Mouse (Mus musculus): Measurements from ENCODE around the gene Ttc3. TPM values are rescaled to one million over a fixed set of nuclear protein-coding genes. Genes with fewer than 3 reads are reported as not detected.
"Not testable (repeated sequence)": the region's sequence is repeated elsewhere in the genome, so short reads cannot be mapped to it uniquely, and the experiment has no call there.

Gene Ttc3
- total RNA-seq, 2 experiments from 2014 or later, result 42.0 to 155 TPM

DNA sequence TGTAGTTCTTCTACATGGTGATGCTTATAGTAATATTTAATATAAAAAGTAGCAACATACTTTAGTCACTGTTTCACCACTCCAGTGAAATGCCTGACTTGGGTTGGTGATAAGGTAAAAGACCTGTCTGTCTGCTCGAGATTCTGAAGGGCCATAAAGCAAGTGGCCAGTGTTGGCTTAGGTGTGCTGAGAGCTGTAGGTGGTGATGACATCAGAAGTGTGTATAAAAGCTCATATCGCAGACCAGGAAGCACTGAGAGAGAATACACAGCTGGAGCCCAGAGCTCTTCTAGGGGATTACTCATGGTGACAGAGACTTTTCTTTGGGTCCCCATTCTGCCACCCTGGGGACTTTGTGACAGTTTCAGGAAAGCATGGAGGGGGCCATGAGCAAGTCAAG lies 41.8 kb downstream of the Ttc3 start:
- no peak for ATAC-seq (replicated peaks; ENCODE audit: low FRiP score, low TSS enrichment, poor library complexity, severe bottlenecking)

DNA sequence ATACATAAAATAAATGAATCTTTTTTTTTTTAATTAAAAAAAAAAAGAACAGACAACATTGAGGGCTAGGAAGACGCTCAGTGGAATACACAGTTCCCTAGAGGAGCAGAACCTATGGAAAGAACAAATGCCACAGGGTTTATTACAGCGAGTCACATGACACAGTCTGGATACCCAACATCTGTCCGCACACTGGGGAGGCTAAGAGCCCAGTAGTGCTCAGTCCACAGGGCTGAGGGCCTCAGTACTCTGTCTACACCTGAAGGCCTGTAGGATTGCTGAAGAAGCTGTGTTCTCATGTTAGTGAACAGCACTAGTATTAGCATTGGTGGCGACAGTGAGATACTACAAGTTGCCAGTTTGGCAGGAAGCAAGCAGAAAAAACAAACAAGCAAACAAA lies 42.3 kb downstream of the Ttc3 start:
- no peak for ATAC-seq (replicated peaks; ENCODE audit: low FRiP score, low TSS enrichment, poor library complexity, severe bottlenecking)

DNA sequence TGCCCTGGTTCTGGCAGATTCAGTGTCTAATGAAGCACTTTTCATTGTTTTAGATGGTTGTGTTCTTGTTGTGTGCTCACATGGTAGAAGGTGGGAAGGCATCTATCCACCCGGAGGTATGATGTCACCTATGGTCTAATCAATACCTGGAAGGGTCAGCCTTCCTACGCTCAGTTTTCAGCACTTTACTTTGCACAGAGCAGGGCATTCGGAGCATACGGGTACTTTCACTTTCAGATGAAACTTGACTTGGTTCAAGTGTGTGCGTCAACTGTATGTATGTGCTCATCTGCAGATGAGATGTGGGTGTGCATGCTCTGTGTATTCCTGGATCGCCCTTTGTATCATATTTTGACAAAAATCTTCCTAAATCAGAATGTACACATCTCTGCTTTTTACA lies 43.7 kb downstream of the Ttc3 start:
- ATAC-seq (replicated peaks; ENCODE audit: low FRiP score, low TSS enrichment, poor library complexity, severe bottlenecking), result no peak

DNA sequence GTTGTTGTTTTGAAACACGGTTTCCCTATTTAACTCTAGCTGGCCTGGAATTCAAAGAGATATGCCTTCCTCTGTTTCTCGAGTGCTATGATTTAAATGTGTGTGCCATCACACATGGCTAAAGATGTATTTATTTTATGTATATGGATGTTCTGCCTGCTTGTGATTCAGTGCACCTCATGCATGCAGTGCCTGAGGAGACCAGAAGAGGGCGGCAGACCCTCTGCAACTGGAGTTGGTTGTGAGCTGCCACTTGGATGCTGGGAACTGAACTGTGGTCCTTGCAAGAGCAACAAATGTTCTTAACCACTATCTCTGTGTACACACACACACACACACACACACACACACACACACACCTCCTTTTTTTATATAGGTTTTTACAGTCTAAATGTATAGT lies 50.1 kb downstream of the Ttc3 start:
- 0 out of 2 replicates have a peak, but pooled peaks have one; percentile 50 for ATAC-seq (replicated peaks; ENCODE audit: low FRiP score, low TSS enrichment, poor library complexity, severe bottlenecking)

DNA sequence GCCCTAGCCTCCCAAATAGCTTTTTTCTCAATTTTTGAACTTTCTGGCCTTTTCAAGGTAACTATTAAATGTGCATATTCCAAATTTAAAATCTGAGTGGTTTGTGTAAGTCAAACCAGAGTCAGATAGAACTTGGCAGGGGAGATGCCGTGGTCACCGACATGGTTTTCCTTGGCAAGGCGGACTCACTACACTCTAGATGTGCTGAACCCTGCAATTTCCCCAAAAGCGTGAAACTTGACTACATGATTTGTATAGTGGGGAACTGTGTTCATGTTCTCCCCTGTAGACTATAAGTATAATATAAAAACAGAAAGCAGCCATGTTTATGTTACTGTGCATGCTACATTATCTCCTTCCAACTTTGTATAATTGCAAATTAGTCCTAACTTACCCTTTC lies 58.5 kb downstream of the Ttc3 start:
- no peak for ATAC-seq (replicated peaks; ENCODE audit: low FRiP score, low TSS enrichment, poor library complexity, severe bottlenecking)

DNA sequence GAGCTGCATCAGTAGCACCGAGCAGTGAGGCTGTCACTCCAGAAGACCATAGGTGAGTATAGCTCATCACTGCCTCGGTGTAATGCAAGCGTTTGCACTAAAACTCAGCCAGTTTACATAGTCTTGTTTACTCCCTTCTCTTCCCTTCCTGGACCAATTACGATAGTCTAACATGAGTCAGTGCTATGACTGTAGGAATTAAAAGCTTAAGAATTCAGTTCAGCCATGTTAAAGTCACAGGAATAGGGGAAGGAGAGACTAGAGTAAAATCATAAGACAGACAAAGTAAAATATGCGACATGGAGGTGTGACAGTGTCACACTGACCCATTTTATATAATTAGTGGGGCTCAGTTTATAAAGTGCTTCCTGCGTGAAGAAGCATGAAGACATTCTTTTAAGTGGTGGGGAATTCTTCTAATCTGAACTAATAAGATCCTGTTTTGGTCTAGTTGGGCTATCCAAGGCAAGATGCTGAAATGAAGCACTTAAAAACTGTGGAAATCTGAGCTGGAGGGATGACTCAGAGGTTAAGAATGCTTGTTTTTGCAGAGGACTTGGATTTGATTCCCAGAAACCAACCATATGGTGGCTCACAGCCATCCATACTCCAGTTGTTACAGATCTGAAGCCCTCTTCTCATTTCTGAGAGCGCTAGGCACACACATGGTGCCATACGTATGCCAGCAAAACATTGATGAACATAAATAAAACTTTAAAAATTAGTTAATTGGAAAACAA lies 65.2 kb downstream of the Ttc3 start:
- no peak for ATAC-seq (replicated peaks; ENCODE audit: low FRiP score, low TSS enrichment, poor library complexity, severe bottlenecking)

DNA sequence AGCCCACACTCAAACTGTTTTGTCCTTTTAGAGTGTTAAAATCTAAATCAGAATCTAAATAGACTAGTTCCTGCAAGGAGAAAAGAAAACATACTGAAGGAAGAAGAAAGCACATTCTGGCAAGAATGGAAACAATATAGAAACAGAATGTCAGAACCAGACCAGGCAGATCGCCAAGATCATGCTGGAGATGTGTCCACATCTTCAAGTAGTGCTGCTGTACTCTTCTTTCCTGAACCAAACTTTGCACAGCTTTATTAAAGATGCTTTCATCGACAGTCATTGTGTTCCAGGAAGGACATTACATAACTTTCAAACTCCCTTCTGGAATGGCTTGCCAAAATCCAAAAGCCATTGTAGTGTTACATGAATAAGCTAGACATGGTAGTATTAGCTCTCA lies 66.4 kb downstream of the Ttc3 start:
- ATAC-seq (replicated peaks; ENCODE audit: low FRiP score, low TSS enrichment, poor library complexity, severe bottlenecking), result no peak

DNA sequence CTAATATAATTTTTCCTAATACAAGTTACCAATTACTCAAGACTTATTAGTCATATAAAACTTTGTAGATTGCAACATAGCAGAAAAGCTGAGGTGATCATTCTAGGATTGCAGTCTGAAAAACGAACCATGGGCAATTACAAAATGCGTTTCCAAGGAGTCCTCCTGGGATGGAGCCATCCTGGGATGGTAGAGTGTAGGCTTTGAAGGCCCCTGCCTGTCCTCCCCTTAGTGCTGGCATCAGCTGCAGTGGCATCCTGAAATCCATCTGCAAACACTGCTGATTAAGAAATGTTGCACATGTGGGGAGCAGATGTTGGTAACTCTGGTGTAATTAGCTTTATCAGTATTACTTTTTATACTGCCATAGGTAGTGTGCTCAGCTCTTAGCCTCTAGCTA lies 70.9 kb downstream of the Ttc3 start:
- ATAC-seq (replicated peaks; ENCODE audit: low FRiP score, low TSS enrichment, poor library complexity, severe bottlenecking), result no peak

DNA sequence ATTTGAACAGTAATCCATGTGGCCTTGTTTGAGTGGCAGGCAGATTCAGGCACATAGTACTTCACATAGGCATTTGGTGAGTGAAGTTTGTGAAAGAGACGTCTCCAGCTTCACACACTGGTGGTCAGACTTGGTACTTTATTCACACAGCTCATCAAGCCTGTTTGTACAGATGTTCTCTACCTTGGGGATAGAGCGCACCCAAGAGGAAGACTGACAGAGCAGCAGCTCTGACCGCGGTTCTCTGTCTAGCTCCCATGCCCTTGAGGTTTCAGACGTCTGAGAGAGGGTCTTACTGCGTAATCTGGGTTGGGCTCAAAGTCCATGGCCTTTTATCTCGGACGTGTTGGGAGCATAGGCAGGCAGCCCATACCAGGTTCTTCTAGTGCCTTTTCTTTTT lies 78.7 kb downstream of the Ttc3 start:
- peak; percentile 74 for ATAC-seq (replicated peaks; ENCODE audit: low FRiP score, low TSS enrichment, poor library complexity, severe bottlenecking)

DNA sequence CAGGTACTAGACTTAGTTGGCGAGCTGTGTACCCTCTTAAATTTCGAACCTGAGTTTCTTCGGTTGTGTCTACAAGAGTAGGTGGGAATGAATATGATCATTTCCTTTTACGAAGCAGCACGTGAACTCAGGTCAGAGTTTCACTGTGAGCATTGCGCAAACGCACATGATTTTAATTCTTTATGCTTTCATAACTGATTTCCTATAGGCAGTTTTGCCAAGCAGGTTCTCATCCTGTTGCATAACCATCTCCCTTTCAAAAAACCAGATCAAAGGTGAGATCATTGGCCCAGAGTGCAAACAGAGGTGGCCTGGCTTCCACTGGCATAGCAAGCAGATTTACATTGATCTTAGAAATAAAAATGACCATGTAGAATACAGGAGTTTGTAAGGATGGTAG lies 79.2 kb downstream of the Ttc3 start:
- no peak for ATAC-seq (replicated peaks; ENCODE audit: low FRiP score, low TSS enrichment, poor library complexity, severe bottlenecking)

DNA sequence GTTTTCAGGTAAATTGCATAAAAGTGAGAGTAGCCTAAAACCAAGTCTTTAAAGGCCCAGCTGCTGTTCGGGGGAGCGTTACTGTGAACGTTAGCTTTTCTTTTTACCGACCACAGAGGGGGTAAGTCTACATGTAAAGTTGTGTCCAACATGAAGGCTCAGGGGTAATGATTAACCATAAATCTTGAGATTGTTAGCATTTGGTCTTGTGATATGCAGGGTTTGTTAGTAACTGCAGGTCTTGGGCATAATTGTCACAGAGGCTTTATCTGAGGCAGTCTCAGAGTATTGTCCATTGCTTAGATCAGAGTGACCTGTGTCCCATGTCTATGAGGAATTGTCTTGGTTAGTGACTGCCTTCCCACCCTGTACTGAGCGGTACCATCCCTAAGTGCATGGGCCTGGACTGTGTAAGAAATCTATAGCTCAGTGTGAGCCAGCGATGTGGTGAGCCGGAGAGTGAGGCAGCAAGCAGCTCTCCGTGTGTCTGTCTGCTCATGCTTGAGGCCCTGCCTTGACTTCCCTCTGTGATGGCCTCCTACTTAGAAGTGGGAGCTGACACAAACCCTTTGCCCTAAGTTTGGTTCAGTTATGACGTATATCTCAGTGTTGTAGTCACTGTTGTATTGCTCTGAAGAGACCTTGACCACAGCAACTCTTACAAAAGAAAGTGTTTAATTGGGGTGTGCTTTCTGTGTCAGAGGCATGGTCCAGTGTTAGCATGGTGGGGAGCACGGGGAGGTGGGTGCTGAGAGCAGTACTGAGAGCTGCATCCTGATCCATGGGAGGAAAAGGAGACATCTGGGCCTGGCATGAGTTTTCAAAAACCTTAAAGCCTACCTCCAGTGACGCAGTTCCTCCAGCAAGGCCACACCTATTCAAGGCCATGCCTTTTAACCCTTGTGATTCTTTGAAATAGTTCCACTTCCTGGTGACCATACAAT lies 81.4 kb downstream of the Ttc3 start:
- ATAC-seq (replicated peaks; ENCODE audit: low FRiP score, low TSS enrichment, poor library complexity, severe bottlenecking), result no peak

DNA sequence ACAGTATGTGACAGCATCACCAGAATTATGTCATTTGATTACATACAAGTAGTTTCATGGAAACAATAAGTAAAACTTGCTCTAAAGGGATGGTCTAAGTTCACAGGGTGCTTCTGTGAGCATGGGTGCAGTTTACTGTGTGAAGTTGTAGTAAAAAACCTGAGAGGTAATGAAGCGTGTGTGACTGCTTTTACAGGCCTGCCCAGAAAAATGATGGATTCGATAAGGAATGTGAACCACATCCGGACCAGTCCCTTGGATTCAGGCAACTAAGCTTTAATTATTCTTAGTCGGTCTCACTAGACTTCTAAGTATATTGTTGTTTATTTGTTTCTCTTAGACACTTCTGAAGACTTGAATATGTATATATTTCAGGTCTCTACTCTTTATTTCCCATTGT lies 82.3 kb downstream of the Ttc3 start:
- no peak for ATAC-seq (replicated peaks; ENCODE audit: low FRiP score, low TSS enrichment, poor library complexity, severe bottlenecking)

DNA sequence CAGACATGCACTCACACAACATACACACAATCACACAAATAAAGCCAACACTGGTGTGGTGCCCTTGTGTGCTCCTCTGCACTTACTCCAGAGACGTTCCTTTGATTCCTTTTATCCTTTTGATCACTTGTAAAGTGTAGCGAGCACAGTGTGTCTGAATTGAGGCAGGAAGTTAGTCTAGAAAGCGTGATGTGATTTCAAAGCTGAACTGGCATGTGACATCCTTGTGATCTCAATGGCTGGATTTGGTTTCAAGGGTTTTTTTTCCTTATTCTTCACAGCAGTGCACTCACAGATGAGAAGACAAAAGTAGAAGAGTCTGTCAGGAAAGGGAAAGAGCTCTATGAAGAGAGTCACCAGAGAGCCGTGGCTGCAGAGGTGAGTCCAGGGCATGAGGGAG lies 83.7 kb downstream of the Ttc3 start:
- no peak for ATAC-seq (replicated peaks; ENCODE audit: low FRiP score, low TSS enrichment, poor library complexity, severe bottlenecking)

DNA sequence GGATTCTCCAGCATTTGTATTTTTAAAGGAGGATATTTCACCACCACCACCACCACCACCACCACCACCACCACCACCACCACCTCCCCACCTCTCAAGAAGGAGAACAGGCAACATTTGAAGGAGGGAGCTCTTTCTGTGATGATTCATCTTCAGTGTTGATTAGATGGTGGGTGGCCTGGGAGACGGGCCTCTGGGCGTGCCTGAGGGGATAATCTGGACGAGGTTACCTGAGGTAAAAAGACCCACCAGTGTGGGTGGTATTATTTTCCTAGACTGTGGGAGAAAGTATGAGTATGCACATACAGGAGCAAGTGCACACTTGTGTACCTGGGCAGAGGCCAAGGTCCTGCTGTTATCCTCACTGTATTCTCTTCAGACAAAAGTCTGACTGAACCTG lies 93.6 kb downstream of the Ttc3 start:
- ATAC-seq (replicated peaks; ENCODE audit: low FRiP score, low TSS enrichment, poor library complexity, severe bottlenecking), result no peak

DNA sequence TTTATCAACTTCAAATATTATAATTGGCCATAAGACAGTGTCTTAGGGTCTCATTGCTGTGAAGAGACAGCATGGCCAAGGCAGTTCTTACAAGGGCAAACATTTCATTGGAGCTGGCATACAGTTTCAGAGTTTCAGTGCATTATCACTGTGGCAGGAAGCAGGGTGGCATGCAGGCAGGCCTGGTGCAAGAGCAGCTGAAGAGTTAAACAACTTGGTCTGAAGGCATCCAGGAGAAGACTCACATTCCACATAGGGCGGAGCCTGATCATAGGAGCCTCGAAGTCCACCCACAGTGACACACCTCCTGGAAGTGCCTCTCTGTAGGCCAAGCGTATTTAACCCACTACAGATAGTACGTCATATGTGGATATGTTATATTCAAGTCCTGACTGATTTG lies 95.5 kb downstream of the Ttc3 start:
- no peak for ATAC-seq (replicated peaks; ENCODE audit: low FRiP score, low TSS enrichment, poor library complexity, severe bottlenecking)

DNA sequence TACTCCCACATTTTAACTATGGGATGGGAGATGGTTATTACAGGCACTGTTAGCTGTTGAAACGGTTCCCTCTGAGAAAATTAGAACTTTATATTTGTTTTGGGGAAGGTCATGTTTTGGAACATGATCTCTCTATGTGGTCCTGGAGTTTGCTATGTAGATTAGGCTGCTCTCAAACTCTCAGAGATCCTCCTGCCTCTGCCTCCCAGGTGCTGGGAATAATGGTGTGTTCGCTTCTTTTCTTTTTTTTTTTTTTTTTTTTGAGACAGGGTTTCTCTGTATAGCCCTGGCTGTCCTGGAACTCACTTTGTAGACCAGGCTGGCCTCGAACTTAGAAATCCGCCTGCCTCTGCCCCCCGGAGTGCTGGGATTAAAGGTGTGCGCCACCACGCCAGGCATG lies 95.9 kb downstream of the Ttc3 start:
- not testable (repeated sequence) for ATAC-seq (replicated peaks; ENCODE audit: low FRiP score, low TSS enrichment, poor library complexity, severe bottlenecking)

DNA sequence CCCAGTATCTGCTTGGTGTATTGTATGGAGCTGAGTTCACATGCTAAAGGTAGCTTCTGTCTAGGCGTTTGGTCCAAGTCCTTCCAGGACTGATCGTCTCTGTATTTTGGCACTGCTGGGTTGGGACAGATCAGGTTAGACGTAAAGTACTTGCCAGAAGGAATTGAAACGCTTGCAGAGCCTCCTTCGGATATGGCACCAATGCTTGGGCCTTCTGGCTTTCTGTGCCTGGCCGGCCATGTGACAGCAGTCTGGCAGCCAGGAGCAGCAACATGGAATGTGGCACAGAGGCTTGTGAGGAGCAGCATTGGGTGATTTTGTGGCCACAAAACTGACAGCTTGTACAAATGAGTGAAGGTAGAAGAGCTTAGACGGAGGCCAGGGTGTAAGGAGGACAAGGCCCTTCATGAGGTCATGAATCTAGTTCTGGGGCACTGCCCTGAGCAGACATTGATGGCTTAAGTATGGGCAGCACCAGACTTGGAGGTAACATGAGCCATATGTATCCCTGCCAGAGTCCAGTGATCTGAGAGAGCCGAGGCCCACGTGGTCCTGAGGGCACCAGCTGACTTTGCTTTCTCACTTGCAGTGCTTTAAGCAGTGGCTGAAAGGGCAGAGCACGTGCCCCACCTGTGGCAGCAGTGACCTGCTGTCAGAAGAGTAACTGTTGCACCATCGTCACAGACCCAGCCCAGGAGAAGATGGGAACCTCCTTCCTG lies 97.1 kb downstream of the Ttc3 start:
- no peak for ATAC-seq (replicated peaks; ENCODE audit: low FRiP score, low TSS enrichment, poor library complexity, severe bottlenecking)

DNA sequence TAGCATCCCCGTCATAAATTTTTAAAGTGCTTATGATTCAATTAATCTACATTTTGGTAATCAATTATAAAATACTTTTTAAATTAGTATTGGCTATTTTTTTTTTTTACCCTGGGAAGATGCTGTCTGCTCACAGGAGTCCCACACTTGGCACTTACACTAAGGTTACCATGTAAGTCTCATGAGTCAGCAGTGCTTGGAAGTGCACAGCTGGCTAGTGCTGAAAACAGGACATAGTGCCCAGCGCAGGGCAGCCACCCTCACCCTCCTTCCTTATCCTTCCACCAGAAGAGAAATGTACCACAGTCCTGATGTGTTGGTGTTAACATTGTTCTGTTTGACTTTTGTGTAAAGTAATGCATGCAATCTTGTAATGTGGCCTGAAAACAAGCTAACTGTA lies 98.0 kb downstream of the Ttc3 start:
- ATAC-seq (replicated peaks; ENCODE audit: low FRiP score, low TSS enrichment, poor library complexity, severe bottlenecking), result no peak

DNA sequence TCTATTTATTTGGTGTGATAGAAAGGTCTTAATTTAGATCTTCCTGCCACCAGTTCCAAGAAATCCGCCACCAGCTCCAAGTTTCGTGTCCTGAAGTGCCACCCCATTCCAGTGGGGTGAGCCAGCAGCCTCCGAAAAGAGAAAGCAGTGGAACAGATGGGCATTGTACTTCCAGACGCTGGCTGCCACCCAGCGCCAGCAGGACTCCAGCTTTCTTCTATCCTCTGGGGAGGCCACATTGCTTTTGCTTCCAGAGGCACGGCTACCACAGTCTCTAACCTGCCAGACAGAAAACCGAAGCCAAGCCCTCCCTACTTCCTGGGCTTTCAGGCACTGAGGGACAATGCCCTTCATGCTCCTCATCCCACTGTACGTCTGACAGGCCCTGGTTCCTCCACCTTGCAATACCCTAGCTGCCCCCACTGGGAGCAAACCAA lies 102.1 kb downstream of the Ttc3 start:
- ATAC-seq (replicated peaks; ENCODE audit: low FRiP score, low TSS enrichment, poor library complexity, severe bottlenecking), result no peak
